Mouse (Mus musculus): ENCODE data around the gene Olfr961.

The Olfr961 gene

DNA sequence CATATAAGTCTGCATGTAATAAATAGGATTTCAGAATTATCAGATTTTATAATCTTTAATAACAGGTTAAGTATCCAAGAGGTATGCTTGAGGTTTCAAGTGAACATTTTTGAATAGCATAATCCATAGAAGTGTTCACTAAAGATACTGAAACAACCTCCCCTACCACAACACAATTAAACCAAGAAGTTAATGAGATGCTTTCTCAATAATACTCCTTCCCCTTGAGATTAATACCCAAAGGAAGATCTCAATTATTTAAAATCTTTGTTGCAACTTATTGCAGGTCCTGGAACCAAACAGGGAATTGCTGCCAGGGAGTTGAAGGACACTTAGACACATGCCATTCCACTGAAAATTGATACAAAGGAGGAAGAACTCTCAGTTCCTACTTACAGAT is at the start of gene Olfr961:
Olfr961 (plus strand) TSS at position 301 of the 400 bp plus-strand sequence.
- no peak for DNase-seq (ENCODE audit: extremely low read depth, insufficient read length, low spot score)

GRCm38 (mm10) chr9:39602536-39603332 is 42.2 kb upstream of the Olfr961 start:
- DNase-seq (ENCODE audit: extremely low read depth, insufficient read length, low spot score) = no peak

DNA sequence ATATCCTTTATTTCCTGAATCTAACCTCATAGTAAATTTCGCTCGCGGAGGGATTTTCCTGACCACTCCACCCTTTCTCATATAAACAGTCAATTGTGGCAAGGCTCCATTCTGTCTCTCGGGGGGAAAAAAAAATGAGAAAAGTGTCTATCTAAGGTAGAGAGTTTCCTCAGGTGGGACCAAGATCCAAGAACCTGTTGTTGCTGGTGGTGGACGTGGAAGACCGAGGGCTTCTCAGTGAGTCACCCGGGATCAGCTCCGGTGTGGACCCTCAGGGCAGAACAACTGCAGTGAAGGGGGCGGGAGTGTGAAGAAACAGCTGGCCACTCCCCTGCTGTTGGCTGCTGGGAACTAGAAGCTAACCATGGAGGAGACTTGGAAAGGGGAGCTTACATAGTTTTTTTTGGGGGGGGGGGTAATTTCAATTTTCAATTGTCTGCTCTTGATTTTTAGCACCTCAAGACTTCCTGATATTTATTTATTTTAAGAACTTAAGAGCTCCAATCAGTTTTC is 41.5 kb upstream of the Olfr961 start:
- DNase-seq (ENCODE audit: extremely low read depth, insufficient read length, low spot score) = no peak

GRCm38 (mm10) chr9:39603999-39604453 is 40.9 kb upstream of the Olfr961 start, which contains the start of gene AW551984:
TSS of gene AW551984 (minus strand) at chr9:39604403.
- no peak for DNase-seq (ENCODE audit: extremely low read depth, insufficient read length, low spot score)

GRCm38 (mm10) chr9:39608497-39608896 is 36.4 kb upstream of the Olfr961 start:
- no peak for DNase-seq (ENCODE audit: extremely low read depth, insufficient read length, low spot score)

- DNase-seq (ENCODE audit: extremely low read depth, insufficient read length, low spot score) = no peak
Observed at GRCm38 (mm10) chr9:39610355-39610754, 34.5 kb upstream of the Olfr961 start, which contains the start of gene Olfr148. TSS of gene Olfr148 (plus strand) at chr9:39610655.

DNA sequence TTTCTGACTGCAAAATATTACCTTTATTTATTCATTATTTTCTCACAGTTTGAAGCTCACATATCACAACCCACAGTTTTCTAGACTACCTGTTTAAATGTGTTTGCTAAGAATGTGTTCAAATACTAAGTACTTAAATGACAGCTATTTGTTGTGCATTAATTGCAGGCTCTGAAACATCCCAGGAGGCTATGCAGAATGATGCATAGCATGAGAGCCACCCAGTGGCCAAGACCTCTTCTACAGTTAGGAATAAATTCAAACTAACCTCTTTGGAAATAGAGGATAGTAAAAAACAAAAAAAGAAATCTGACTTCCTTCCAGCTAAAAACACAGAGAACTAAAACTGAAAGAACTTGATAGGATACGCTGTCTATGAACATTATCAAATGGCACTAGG is 32.9 kb upstream of the Olfr961 start:
- DNase-seq (ENCODE audit: extremely low read depth, insufficient read length, low spot score) = no peak

GRCm38 (mm10) chr9:39621073-39621472 is 23.8 kb upstream of the Olfr961 start, which contains the start of gene Olfr960:
TSS of gene Olfr960 (plus strand) at chr9:39621373.
- DNase-seq (ENCODE audit: extremely low read depth, insufficient read length, low spot score) = no peak

DNA sequence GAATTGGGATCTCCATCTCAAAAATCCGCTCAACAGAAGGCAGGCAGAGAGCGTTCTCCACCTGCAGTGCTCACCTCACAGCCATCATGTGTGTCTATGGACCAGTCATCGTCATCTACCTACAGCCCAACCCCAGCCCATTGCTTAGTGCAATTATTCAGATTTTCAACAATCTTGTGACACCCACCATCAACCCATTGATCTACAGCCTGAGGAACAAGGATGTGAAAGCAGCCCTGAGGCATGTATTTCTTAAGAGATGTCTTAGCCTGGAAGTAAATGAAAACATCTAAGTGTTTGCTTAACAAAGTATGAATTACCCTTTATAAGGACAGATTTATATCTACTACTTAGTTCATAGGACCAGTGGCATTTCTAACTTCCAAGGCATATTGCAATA is 21.1 kb upstream of the Olfr961 start:
- no peak for DNase-seq (ENCODE audit: extremely low read depth, insufficient read length, low spot score)

DNA sequence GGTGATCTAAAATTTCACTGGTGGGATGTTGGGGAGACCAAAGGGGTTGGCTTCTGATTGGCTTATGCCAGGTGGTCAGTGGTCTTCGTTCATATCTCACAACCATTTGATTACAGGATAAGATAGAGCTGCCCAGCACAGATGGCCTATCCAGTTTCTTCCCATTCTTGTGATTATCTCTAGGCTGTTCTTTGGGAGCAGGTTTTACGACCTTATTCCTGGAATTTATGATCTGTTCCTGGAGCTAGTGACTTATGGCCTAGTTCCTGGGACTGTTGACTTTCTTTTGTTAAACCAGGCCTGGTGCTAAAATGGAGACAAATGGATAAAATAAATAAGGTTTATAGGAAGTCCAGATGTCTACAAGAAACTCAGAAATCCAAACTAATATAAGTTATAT is 20.2 kb upstream of the Olfr961 start:
- DNase-seq (ENCODE audit: extremely low read depth, insufficient read length, low spot score) = no peak

GRCm38 (mm10) chr9:39629069-39629468 is 15.8 kb upstream of the Olfr961 start:
- no peak for DNase-seq (ENCODE audit: extremely low read depth, insufficient read length, low spot score)

- no peak for DNase-seq (ENCODE audit: extremely low read depth, insufficient read length, low spot score)
Observed at GRCm38 (mm10) chr9:39633913-39634594, 10.8 kb upstream of the Olfr961 start.

DNA sequence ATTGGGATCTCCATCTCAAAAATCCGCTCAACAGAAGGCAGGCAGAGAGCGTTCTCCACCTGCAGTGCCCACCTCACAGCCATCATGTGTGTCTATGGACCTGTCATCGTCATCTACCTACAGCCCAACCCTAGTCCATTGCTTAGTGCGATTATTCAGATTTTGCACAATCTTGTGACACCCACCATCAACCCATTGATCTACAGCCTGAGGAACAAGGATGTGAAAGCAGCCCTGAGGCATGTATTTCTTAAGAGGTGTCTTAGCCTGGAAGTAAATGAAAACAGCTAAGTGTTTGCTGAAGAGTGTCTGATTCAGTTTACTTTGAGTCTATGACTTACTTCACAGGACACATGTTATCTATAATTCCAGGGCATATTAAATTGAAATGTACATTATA is 2.5 kb downstream of the Olfr961 start:
- no peak for DNase-seq (ENCODE audit: extremely low read depth, insufficient read length, low spot score)

GRCm38 (mm10) chr9:39654756-39655396 is 10.0 kb downstream of the Olfr961 start:
- no peak for DNase-seq (ENCODE audit: extremely low read depth, insufficient read length, low spot score)

GRCm38 (mm10) chr9:39666905-39667304 is 22.0 kb downstream of the Olfr961 start, which contains the start of gene Olfr963:
TSS of gene Olfr963 (plus strand) at chr9:39667205.
- no peak for DNase-seq (ENCODE audit: extremely low read depth, insufficient read length, low spot score)

DNA sequence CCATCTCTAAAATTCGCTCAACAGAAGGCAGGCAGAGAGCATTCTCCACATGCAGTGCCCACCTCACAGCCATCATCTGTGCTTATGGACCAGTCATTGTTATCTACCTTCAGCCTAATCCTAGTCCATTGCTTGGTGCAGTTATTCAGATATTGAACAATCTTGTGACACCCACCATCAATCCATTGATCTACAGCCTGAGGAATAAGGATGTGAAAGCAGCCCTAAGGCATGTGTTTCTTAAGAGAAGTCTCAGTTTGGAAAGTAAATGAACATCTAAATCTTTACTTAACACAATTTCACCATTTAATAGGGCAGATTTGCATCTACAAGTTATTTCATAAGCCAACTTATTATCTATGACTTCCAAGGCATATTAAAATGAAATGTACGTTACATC is 24.8 kb downstream of the Olfr961 start:
- DNase-seq (ENCODE audit: extremely low read depth, insufficient read length, low spot score) = no peak

DNA sequence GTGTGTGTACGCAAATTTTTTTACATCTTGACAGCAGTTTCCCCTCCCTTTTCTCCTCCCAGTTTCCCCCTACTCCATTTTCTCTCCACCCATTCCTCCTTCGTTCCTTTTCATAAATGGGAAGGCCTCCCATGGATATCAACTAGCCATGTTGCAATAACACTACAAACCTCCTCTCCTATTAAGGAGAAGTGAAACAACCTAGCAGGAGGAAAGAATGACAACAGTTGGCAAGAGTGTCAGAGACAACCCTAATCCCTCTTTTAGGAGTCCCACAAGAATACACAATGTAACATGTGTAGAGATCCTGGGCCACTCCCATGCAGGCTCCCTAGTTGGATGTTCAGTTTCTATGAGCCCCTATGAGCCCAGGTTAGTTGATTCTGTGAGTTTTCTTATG is 29.9 kb downstream of the Olfr961 start:
- DNase-seq (ENCODE audit: extremely low read depth, insufficient read length, low spot score) = no peak

DNA sequence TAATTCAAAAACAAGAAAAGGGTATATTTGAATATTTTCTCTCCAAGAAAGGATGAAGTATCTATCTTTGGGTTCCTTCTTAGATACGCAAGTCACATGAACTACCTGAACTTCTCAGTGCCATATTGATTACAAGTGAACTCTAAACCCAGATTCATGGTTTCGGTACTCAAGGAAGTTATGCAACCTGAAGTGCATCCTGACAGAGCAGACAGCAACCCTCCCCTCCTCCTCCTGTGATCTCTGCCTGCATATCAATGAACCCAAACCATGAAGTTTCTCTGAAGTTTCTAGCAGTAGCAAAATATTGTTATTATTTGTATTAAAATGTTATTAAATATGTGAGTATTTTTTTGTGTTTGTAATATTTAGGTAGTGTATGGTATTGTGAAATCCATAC is 33.7 kb downstream of the Olfr961 start:
- no peak for DNase-seq (ENCODE audit: extremely low read depth, insufficient read length, low spot score)

GRCm38 (mm10) chr9:39679280-39679679 is 34.4 kb downstream of the Olfr961 start:
- DNase-seq (ENCODE audit: extremely low read depth, insufficient read length, low spot score) = no peak
